Mouse (Mus musculus) stomach, postnatal 0 days (tissue): Measurements from ENCODE around the gene Nhp2. TPM values are rescaled to one million over a fixed set of nuclear protein-coding genes. Genes with fewer than 3 reads are reported as not detected.

Source experiments
- ATAC-seq: fragments of 200-750 bp; cut with Nextera tagmentation; 2 replicates; pipeline ENCODE4 v1.8.0; 2017; ENCODE audit not compliant: low FRiP score, low TSS enrichment
- DNase-seq: peaks from one replicate; pipeline ENCODE4 v3.0.0-alpha.2; 2016; ENCODE audit warnings: low spot score
- H3K27ac ChIP-seq: fragments of 300-500 bp; sonication (generic); replicated peaks from 2 replicates; pipeline ENCODE4 v1.5.1; 2014; ENCODE audit warnings: mild to moderate bottlenecking, control low read depth
- H3K27me3 ChIP-seq: fragments of 300-500 bp; sonication (generic); 2 replicates; pipeline ENCODE4 v1.6.1; 2014; ENCODE audit warnings: low read length; ENCODE audit not compliant: control insufficient read depth, insufficient read depth
- H3K36me3 ChIP-seq: fragments of 300-500 bp; sonication (generic); 2 replicates; pipeline ENCODE4 v1.6.1; 2014; ENCODE audit warnings: low read length, mixed read lengths; ENCODE audit not compliant: control insufficient read depth, insufficient read depth
- H3K4me1 ChIP-seq: fragments of 300-500 bp; sonication (generic); replicated peaks from 2 replicates; pipeline ENCODE4 v1.6.1; 2014; ENCODE audit warnings: antibody characterized with exemption; ENCODE audit not compliant: control insufficient read depth, insufficient read depth
- H3K4me2 ChIP-seq: fragments of 300-500 bp; sonication (generic); replicated peaks from 2 replicates; pipeline ENCODE4 v1.6.1; 2014; ENCODE audit warnings: low read depth, mild to moderate bottlenecking, control low read depth, moderate library complexity
- H3K4me3 ChIP-seq: fragments of 300-500 bp; sonication (generic); 2 replicates; pipeline ENCODE4 v1.5.1; 2014; ENCODE audit warnings: low read depth, low read length, control low read depth
- H3K9ac ChIP-seq: fragments of 300-500 bp; sonication (generic); 2 replicates; pipeline ENCODE4 v1.6.1; 2014; ENCODE audit warnings: mild to moderate bottlenecking, low read length, control low read depth, mixed read lengths
- H3K9me3 ChIP-seq: fragments of 300-500 bp; sonication (generic); 2 replicates; pipeline ENCODE4 v1.6.1; 2016; ENCODE audit warnings: low read length; ENCODE audit not compliant: control insufficient read depth
- CTCF ChIP-seq: IDR thresholded peaks from 2 replicates; pipeline ENCODE4 v1.5.1; 2016; ENCODE audit warnings: antibody characterized with exemption, low read depth, mild to moderate bottlenecking, moderate library complexity
- EP300 ChIP-seq: optimal IDR thresholded peaks from 2 replicates; pipeline ENCODE3; 2016; ENCODE audit warnings: antibody characterized with exemption
- WGBS: fragments of 180-500 bp; shearing (Covaris S2); extraction: QIAGEN DNeasy Blood & Tissue Kit; methylation state at CpG from one replicate; pipeline ENCODE4 v1.1.7; 2014; 5-methylcytosine and 5-hydroxymethylcytosine counted together
- polyA plus RNA-seq: library from polyadenylated mRNA; unstranded; fragments of >200 nt; fragmentation: Nextera tagmentation; extraction: Ambion mirVana; gene quantifications from 2 replicates; pipeline ENCODE4 v1.2.1, GENCODE M21; 2015

Gene Nhp2
- polyA plus RNA-seq, 1 experiment from 2014 or later = 144 TPM

- Histone ChIP-seq H3K4me1 (no peaks in the 10 kb centered on the region), H3K4me2 (no peak overlapping the region), H3K27me3 (no peaks in the 10 kb centered on the region), H3K9me3 (no peaks in the 10 kb centered on the region), H3K9ac (no peak overlapping the region), H3K36me3 (peaks cover 24% of the 10 kb centered on the region), H3K4me3 (no peak overlapping the region), H3K27ac (no peak overlapping the region)
- ATAC-seq = no peak
- DNase-seq = peak; percentile 24
- TF ChIP-seq CTCF (no peak), EP300 (no peak)
- WGBS = 33% methylated on average over 7 of the region's 7 CpGs
These were observed 28.4 kb upstream of the Nhp2 start for GRCm38 (mm10) chr11:51591168-51591567.

GRCm38 (mm10) chr11:51591915-51592314, 27.6 kb upstream of the Nhp2 start:
- H3K36me3 ChIP-seq = peaks cover 27% of the 10 kb centered on the region
- no peak overlapping the region for H3K27ac ChIP-seq
- no peak overlapping the region for H3K4me2 ChIP-seq
- H3K4me1 ChIP-seq = no peaks in the 10 kb centered on the region
- WGBS = 91% methylated on average over 7 of the region's 7 CpGs
- no peak overlapping the region for H3K4me3 ChIP-seq
- no peak overlapping the region for H3K9ac ChIP-seq
- no peak for TF ChIP-seq CTCF
- TF ChIP-seq EP300 = no peak
- no peaks in the 10 kb centered on the region for H3K27me3 ChIP-seq
- ATAC-seq (0 out of 2 replicates have a peak, but pooled peaks have one; percentile 13), DNase-seq (no peak)
- no peaks in the 10 kb centered on the region for H3K9me3 ChIP-seq

- Histone ChIP-seq H3K4me1 (no peaks in the 10 kb centered on the region), H3K27me3 (no peaks in the 10 kb centered on the region), H3K9me3 (no peaks in the 10 kb centered on the region), H3K9ac (no peak overlapping the region), H3K4me2 (no peak overlapping the region), H3K4me3 (no peak overlapping the region), H3K27ac (no peak overlapping the region), H3K36me3 (peaks cover 29% of the 10 kb centered on the region)
- 95% methylated on average over 4 of the region's 4 CpGs for WGBS
- no peak for ATAC-seq
- TF ChIP-seq CTCF = no peak
- no peak for TF ChIP-seq EP300
- DNase-seq = no peak
These were observed 26.2 kb upstream of the Nhp2 start for GRCm38 (mm10) chr11:51593368-51593767.

- WGBS = 89% methylated on average over 6 of the region's 6 CpGs
- Histone ChIP-seq H3K4me3 (no peak overlapping the region), H3K9ac (no peak overlapping the region), H3K36me3 (peaks cover 33% of the 10 kb centered on the region), H3K4me1 (no peaks in the 10 kb centered on the region), H3K27me3 (no peaks in the 10 kb centered on the region), H3K9me3 (no peaks in the 10 kb centered on the region), H3K4me2 (no peak overlapping the region), H3K27ac (no peak overlapping the region)
- 0 out of 2 replicates have a peak, but pooled peaks have one; percentile 24 for ATAC-seq
- DNase-seq = no peak
- TF ChIP-seq CTCF (no peak), EP300 (no peak)
These were observed 25.7 kb upstream of the Nhp2 start for GRCm38 (mm10) chr11:51593849-51594248.

- Histone ChIP-seq H3K4me3 (no peak overlapping the region), H3K36me3 (peaks cover 42% of the 10 kb centered on the region), H3K27me3 (no peaks in the 10 kb centered on the region), H3K4me2 (no peak overlapping the region), H3K9me3 (no peaks in the 10 kb centered on the region), H3K9ac (no peak overlapping the region), H3K27ac (0 out of 2 replicates have a peak overlapping the region, but pooled peaks have one; percentile 31), H3K4me1 (no peaks in the 10 kb centered on the region)
- ATAC-seq (no peak), DNase-seq (no peak)
- WGBS = 53% methylated on average over 3 of the region's 3 CpGs
- TF ChIP-seq EP300 (no peak), CTCF (no peak)
These were observed 24.7 kb upstream of the Nhp2 start for GRCm38 (mm10) chr11:51594715-51595350.

GRCm38 (mm10) chr11:51595459-51596083, 24.0 kb upstream of the Nhp2 start:
- Histone ChIP-seq H3K27me3 (no peaks in the 10 kb centered on the region), H3K4me1 (no peaks in the 10 kb centered on the region), H3K36me3 (peaks cover 49% of the 10 kb centered on the region), H3K9me3 (no peaks in the 10 kb centered on the region), H3K27ac (no peak overlapping the region), H3K4me2 (no peak overlapping the region), H3K4me3 (no peak overlapping the region), H3K9ac (no peak overlapping the region)
- ATAC-seq (no peak), DNase-seq (no peak)
- no peak for TF ChIP-seq CTCF
- TF ChIP-seq EP300 = no peak
- 83% methylated on average over 1 of the region's 1 CpGs for WGBS
